ENCODE assay signal across 11 mouse cellular contexts in the genomic region with DNA sequence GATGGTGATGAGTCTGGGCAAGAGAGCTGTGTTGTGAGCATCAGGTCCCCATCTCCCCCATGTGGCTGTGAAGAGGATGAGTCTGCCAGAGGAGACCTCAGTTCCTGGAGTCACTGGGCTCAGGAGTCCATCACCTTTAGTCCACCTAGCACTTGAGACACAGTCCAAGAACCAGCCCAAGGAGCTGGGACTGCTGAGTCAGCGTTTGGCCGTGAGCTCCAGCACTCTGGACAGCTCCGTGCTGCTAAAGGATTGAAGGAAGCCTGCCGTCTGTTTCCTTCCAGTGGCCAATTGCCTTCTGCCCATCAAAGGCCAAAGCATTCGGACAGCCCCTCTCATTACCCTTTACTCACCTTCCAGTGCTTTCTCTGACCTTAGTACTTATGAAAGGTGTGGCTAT. TPM values are rescaled to one million over a fixed set of nuclear protein-coding genes. Genes with fewer than 3 reads are reported as not detected.
DNase-seq lines count a peak whose midpoint lies in the region; ATAC-seq and TF ChIP-seq lines count a peak whose summit lies in the region.
"Had no signal": no experiment of that assay in that cellular context is flagged by ENCODE, and none has a peak within 500 bp of the region (broad histone marks: within the 10 kb centered on the region; RNA-seq: fewer than 3 reads in every experiment).

No protein-coding gene starts in this region.

- TF ChIP-seq CTCF in lung, adult 2 months (IDR thresholded peaks at IDR 0.05; ENCODE audit: insufficient read depth, low read length) = no peak

- no peak for TF ChIP-seq POLR2A in lung, adult 2 months (IDR thresholded peaks at IDR 0.05; ENCODE audit: borderline replicate concordance, extremely low read depth, low read depth, low read length)

- H3K4me1 ChIP-seq in forebrain, embryonic 10.5 days = peaks cover 5% of the 10 kb centered on the region; the same call in 1 of the 2 replicates
- peaks cover 4% of the 10 kb centered on the region; the same call in 1 of the 2 replicates for H3K4me1 ChIP-seq in forebrain, embryonic 12.5 days
- H3K4me1 ChIP-seq in lung, adult 2 months (ENCODE audit: control insufficient read depth, insufficient read depth, low read length) = no peaks in the 10 kb centered on the region
- H3K4me1 ChIP-seq in neural tube, embryonic 11.5 days (ENCODE audit: control insufficient read depth, insufficient read depth, low read length) = no peaks in the 10 kb centered on the region

- H3K36me3 ChIP-seq in forebrain, embryonic 10.5 days (replicated peaks) = no peaks in the 10 kb centered on the region
- H3K36me3 ChIP-seq in forebrain, embryonic 12.5 days (replicated peaks) = no peaks in the 10 kb centered on the region
- no peaks in the 10 kb centered on the region for H3K36me3 ChIP-seq in neural tube, embryonic 11.5 days (ENCODE audit: control insufficient read depth, insufficient read depth, low read length)
- H3K36me3 ChIP-seq: midbrain, embryonic 12.5 days had no signal

- no peak for ATAC-seq in forebrain, embryonic 12.5 days (ENCODE audit: low FRiP score)
- no peak for ATAC-seq in neural tube, embryonic 11.5 days (ENCODE audit: insufficient read depth, low FRiP score, low TSS enrichment)

- no peaks in the 10 kb centered on the region for H3K27me3 ChIP-seq in forebrain, embryonic 10.5 days (ENCODE audit: poor library complexity, severe bottlenecking)
- H3K27me3 ChIP-seq in forebrain, embryonic 12.5 days = no peaks in the 10 kb centered on the region
- H3K27me3 ChIP-seq in neural tube, embryonic 11.5 days (ENCODE audit: control insufficient read depth, insufficient read depth, low read length) = no peaks in the 10 kb centered on the region
- H3K27me3 ChIP-seq: midbrain, embryonic 12.5 days had no signal

- no peak overlapping the region for H3K4me3 ChIP-seq in forebrain, embryonic 10.5 days
- H3K4me3 ChIP-seq in forebrain, embryonic 12.5 days (replicated peaks) = no peak overlapping the region
- H3K4me3 ChIP-seq in lung, adult 2 months (replicated peaks; ENCODE audit: extremely low read depth, low read depth, low read length) = no peak overlapping the region
- H3K4me3 ChIP-seq in neural tube, embryonic 11.5 days (ENCODE audit: low read depth, low read length) = no peak overlapping the region
- H3K4me3 ChIP-seq: midbrain, embryonic 12.5 days had no signal

- WGBS in forebrain, embryonic 10.5 days = 13% methylated on average over 5 of the region's 5 CpGs
- WGBS in forebrain, embryonic 12.5 days = 11% methylated on average over 5 of the region's 5 CpGs
- WGBS in lung, adult 2 months = 5% methylated on average over 5 of the region's 5 CpGs
- WGBS in neural tube, embryonic 11.5 days = 11% methylated on average over 5 of the region's 5 CpGs

- no peak overlapping the region for H3K4me2 ChIP-seq in forebrain, embryonic 12.5 days
- no peak overlapping the region for H3K4me2 ChIP-seq in neural tube, embryonic 11.5 days (ENCODE audit: low read depth)
- H3K4me2 ChIP-seq: midbrain, embryonic 12.5 days had no signal

- H3K9me3 ChIP-seq in forebrain, embryonic 10.5 days = no peaks in the 10 kb centered on the region
- no peaks in the 10 kb centered on the region for H3K9me3 ChIP-seq in forebrain, embryonic 12.5 days
- H3K9me3 ChIP-seq in neural tube, embryonic 11.5 days (ENCODE audit: control insufficient read depth, low read length) = no peaks in the 10 kb centered on the region
- H3K9me3 ChIP-seq: midbrain, embryonic 12.5 days had no signal

- H3K27ac ChIP-seq in forebrain, embryonic 10.5 days = no peak overlapping the region
- H3K27ac ChIP-seq in forebrain, embryonic 12.5 days = no peak overlapping the region
- no peak overlapping the region for H3K27ac ChIP-seq in neural tube, embryonic 11.5 days (ENCODE audit: low read depth, low read length)
- H3K27ac ChIP-seq: midbrain, embryonic 12.5 days had no signal

- H3K9ac ChIP-seq in forebrain, embryonic 12.5 days = no peak overlapping the region
- no peak overlapping the region for H3K9ac ChIP-seq in neural tube, embryonic 11.5 days (ENCODE audit: low read length)
- H3K9ac ChIP-seq: midbrain, embryonic 12.5 days had no signal

- peak; percentile 39 for DNase-seq in forebrain, embryonic 10.5 days (ENCODE audit: extremely low spot score, low spot score)
- peak; percentile 5 for DNase-seq in lung, adult 2 months
- DNase-seq in lung, postnatal 25 days (ENCODE audit: low spot score) = no peak
- peak; percentile 29 for DNase-seq in embryo, embryonic 11.5 days (ENCODE audit: low read depth, low spot score)
- DNase-seq in neural tube, embryonic 11.5 days (ENCODE audit: low spot score) = peak; percentile 53
- no peak for DNase-seq in thymus, postnatal 0 days (ENCODE audit: low spot score)
- no peak for DNase-seq in adipocyte (ENCODE audit: low spot score)
- DNase-seq: gastrocnemius, postnatal 25 days; layer of hippocampus, adult 9-11 months had no signal

RNA-seq across cellular contexts. Expression of a gene that starts 12.1 kb away (rescaled TPM):
- not detected in 2 replicates for polyA plus RNA-seq in forebrain, embryonic 10.5 days (2016; fragmentation: Nextera tagmentation; extraction: Ambion mirVana)
- not detected in 2 replicates for polyA plus RNA-seq in forebrain, embryonic 12.5 days (2016; fragmentation: Nextera tagmentation; extraction: Ambion mirVana)
- not detected in 2 replicates for polyA plus RNA-seq in lung, adult 2 months (2012; rRNA removed)
- polyA plus RNA-seq in neural tube, embryonic 11.5 days (2014; fragmentation: Nextera tagmentation; extraction: Ambion mirVana) = not detected in 2 replicates
- not detected in 2 replicates for polyA plus RNA-seq in thymus, postnatal 0 days (2015; fragmentation: Nextera tagmentation; extraction: Ambion mirVana)
- polyA plus RNA-seq: midbrain, embryonic 12.5 days had no signal

Comparison
In these comparisons a context has a peak if more than half of its experiments do, and no peak if none do; other contexts are left out.
1. DNase-seq: peak in forebrain, embryonic 10.5 days (single experiment), lung, adult 2 months (single experiment), embryo, embryonic 11.5 days (single experiment) and neural tube, embryonic 11.5 days (single experiment); none in lung, postnatal 25 days (single experiment), thymus, postnatal 0 days (single experiment) and adipocyte (single experiment).